Mouse (Mus musculus): Measurements from ENCODE around the gene Brk1.

Brk1 gene

DNA sequence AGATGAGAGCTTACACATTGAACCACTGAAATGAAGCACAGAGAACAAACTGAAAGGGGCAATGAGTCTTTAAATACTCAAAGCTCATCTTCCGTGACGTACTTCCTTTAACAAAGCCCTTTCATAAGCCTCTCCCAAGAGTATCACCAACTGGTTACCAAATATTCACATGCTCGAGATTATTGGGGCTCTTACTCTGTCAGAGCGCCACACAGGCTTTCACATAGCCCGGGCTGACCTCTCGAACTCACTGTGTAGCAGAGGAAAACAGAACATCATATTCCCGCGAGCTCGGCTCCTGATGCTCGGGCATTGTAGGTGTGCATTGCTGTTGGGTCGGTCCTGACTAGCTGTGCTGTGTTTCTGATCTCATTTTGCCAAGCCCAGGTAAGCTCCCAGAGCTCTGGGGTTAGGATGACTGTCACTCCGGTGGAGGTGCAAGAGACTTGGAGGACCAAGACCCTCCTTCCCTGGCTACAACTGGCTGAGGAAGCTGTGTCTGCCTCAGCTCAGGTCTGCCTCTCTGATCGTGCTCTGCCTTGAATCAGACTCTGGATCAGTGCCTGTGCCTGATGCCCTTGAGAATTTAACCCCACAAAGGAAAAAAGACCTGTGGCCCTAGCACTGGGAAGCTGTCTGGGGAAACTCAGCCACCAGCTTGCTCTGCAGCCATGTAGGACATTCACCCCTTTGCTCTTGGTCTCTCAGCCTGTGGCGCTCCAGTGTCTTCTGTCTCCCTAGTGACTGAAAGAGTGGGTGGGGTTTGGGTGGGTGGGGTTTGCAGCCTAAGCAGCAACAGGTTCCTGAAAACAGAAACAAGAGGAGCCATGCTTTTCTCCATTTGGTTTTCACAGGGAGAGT lies 56.1 kb downstream of the Brk1 start:
- DNase-seq (ENCODE audit: low spot score in 2 of 2) = no peak

GRCm38 (mm10) chr6:113661353-113662241 lies 57.0 kb downstream of the Brk1 start:
- DNase-seq (ENCODE audit: low spot score in 2 of 2) = no peak

DNA sequence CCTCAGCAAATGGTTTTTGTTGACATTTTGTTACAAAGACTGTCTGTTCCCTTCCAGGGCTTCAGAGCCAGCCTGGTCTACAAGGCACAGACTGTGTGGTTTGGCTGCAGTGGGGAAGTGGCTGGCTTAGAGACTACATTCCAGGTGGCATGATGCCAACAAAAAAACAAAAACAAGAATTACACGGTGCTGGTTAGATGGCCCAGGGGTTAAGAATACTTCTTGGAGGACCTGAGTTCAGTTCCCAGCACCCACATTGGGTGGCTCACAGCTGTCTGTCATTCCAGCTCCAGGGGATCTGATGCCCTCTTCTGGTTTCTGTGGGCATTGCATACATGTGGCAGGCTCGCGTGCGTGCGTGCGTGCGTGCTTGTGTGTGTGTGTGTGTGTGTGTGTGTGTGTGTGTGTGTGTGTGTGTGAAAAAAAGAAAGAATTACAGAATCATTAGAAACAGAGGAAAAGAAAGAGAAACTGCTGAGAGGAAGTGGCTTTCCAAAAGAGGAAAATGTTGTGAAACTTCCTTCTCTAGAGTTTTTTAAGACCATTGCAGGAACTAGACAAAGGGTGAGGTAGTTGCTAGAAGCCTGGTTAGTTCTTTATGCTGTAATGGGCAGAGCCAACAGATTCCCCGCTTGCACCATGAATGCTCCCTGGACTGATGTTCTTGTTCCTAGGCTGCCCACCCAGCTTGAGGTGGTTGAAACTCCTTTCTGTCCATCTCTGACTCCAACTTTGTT lies 58.6 kb downstream of the Brk1 start:
- DNase-seq (ENCODE audit: low spot score in 2 of 2) = no peak

- no peak for DNase-seq (ENCODE audit: low spot score in 2 of 2)
Measured at GRCm38 (mm10) chr6:113664305-113664704, 59.7 kb downstream of the Brk1 start.
